Mouse (Mus musculus): ENCODE results near the gene A030003K21Rik.

DNA sequence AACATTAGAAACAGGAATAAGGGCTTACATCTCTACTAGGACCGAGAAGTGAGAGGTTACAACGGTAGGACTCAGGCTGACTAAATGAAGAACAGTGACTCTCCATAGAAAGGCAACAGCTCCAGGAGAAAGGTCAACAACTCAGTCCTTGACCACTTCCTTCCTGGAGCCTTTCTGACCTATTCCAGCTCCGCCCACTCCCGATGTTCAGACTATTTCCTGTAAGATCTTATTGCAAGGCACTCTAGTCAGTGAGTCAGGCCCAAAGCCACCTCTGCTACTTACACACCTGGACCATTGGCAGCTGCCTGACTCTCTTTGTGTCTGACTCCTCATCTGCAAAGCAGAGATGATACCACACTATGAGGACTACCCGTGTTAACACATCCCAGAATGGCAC is 32.6 kb upstream of the A030003K21Rik start:
- no peak for TF ChIP-seq CTCF (IDR thresholded peaks at IDR 0.05; ENCODE audit: control insufficient read depth, insufficient read depth, insufficient read length)
- TF ChIP-seq USF1 (IDR thresholded peaks at IDR 0.05; ENCODE audit: low read depth): no peak
- no peak for TF ChIP-seq MYOG (IDR thresholded peaks at IDR 0.05; ENCODE audit: control insufficient read depth, extremely low read depth, insufficient read length)
